Mouse (Mus musculus): ENCODE measurements around the gene Pou2f1. TPM values are rescaled to one million over a fixed set of nuclear protein-coding genes. Genes with fewer than 3 reads are reported as not detected.

Pou2f1 gene
- polyA plus RNA-seq, 1 experiment, result 47.7 TPM

GRCm38 (mm10) chr1:166031673-166032547 lies 29.4 kb upstream of the Pou2f1 start:
- H3K4me3 ChIP-seq (ENCODE audit: low read depth, low read length), result no peak overlapping the region
- H3K27ac ChIP-seq (ENCODE audit: insufficient read depth, low read length), result no peak overlapping the region
- H3K4me1 ChIP-seq (ENCODE audit: control insufficient read depth, insufficient read depth, low read length), result no peaks in the 10 kb centered on the region
- peaks cover 17% of the 10 kb centered on the region for H3K9me3 ChIP-seq (replicated peaks; ENCODE audit: control insufficient read depth, insufficient read depth, low read length, poor library complexity, severe bottlenecking)
- TF ChIP-seq POLR2A (IDR thresholded peaks at IDR 0.05; ENCODE audit: insufficient read depth, low read length) (no peak), EP300 (IDR thresholded peaks at IDR 0.05; ENCODE audit: insufficient read depth, low read depth, low read length) (no peak), CTCF (IDR thresholded peaks at IDR 0.05; ENCODE audit: low read depth, low read length) (no peak)
- H3K36me3 ChIP-seq (ENCODE audit: control insufficient read depth, insufficient read depth, low read length, poor library complexity, severe bottlenecking), result no peaks in the 10 kb centered on the region
- no peak overlapping the region for H3K9ac ChIP-seq (ENCODE audit: low read depth, poor library complexity, severe bottlenecking)
- H3K27me3 ChIP-seq (ENCODE audit: control insufficient read depth, insufficient read depth, low read length, poor library complexity, severe bottlenecking), result no peaks in the 10 kb centered on the region

- TF ChIP-seq CTCF (IDR thresholded peaks at IDR 0.05; ENCODE audit: low read depth, low read length) (no peak), EP300 (IDR thresholded peaks at IDR 0.05; ENCODE audit: insufficient read depth, low read depth, low read length) (0 out of 2 replicates have a peak, but pooled peaks have one; percentile 40)
- no peaks in the 10 kb centered on the region for H3K9me3 ChIP-seq (replicated peaks; ENCODE audit: control insufficient read depth, insufficient read depth, low read length, poor library complexity, severe bottlenecking)
- no peaks in the 10 kb centered on the region for H3K36me3 ChIP-seq (ENCODE audit: control insufficient read depth, insufficient read depth, low read length, poor library complexity, severe bottlenecking)
- no peaks in the 10 kb centered on the region for H3K27me3 ChIP-seq (ENCODE audit: control insufficient read depth, insufficient read depth, low read length, poor library complexity, severe bottlenecking)
- no peak overlapping the region for H3K27ac ChIP-seq (ENCODE audit: insufficient read depth, low read length)
- H3K9ac ChIP-seq (ENCODE audit: low read depth, poor library complexity, severe bottlenecking), result no peak overlapping the region
- no peak overlapping the region for H3K4me3 ChIP-seq (ENCODE audit: low read depth, low read length)
- no peaks in the 10 kb centered on the region for H3K4me1 ChIP-seq (ENCODE audit: control insufficient read depth, insufficient read depth, low read length)
Observed at GRCm38 (mm10) chr1:166023981-166024380, 21.5 kb upstream of the Pou2f1 start.

DNA sequence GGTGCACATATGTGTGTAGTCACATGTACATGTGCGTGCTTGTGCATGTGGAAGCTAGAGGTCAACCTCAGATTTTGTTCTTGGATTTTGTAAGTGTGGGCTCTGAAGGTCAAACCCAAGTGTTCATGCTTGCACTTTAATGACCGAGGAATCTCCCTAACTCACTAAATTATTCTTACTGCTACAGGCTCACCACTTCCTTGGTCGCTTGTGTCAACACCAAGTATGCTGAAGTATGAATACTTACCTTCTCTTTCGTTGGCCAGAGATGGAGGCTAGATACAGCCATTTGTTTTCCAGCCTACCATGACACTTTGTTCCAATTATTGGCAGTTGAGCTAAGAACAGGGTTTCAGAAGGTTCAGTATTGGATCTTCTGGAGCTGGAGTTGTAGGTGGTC lies 14.7 kb upstream of the Pou2f1 start:
- H3K36me3 ChIP-seq (ENCODE audit: control insufficient read depth, insufficient read depth, low read length, poor library complexity, severe bottlenecking), result no peaks in the 10 kb centered on the region
- TF ChIP-seq POLR2A (IDR thresholded peaks at IDR 0.05; ENCODE audit: insufficient read depth, low read length), result no peak
- TF ChIP-seq CTCF (IDR thresholded peaks at IDR 0.05; ENCODE audit: low read depth, low read length), result no peak
- TF ChIP-seq EP300 (IDR thresholded peaks at IDR 0.05; ENCODE audit: insufficient read depth, low read depth, low read length), result no peak
- H3K9me3 ChIP-seq (replicated peaks; ENCODE audit: control insufficient read depth, insufficient read depth, low read length, poor library complexity, severe bottlenecking), result no peaks in the 10 kb centered on the region
- no peaks in the 10 kb centered on the region for H3K4me1 ChIP-seq (ENCODE audit: control insufficient read depth, insufficient read depth, low read length)
- H3K27ac ChIP-seq (ENCODE audit: insufficient read depth, low read length), result no peak overlapping the region
- no peak overlapping the region for H3K9ac ChIP-seq (ENCODE audit: low read depth, poor library complexity, severe bottlenecking)
- no peak overlapping the region for H3K4me3 ChIP-seq (ENCODE audit: low read depth, low read length)
- no peaks in the 10 kb centered on the region for H3K27me3 ChIP-seq (ENCODE audit: control insufficient read depth, insufficient read depth, low read length, poor library complexity, severe bottlenecking)

GRCm38 (mm10) chr1:166016306-166016705 lies 13.8 kb upstream of the Pou2f1 start:
- H3K4me1 ChIP-seq (ENCODE audit: control insufficient read depth, insufficient read depth, low read length), result no peaks in the 10 kb centered on the region
- H3K9me3 ChIP-seq (replicated peaks; ENCODE audit: control insufficient read depth, insufficient read depth, low read length, poor library complexity, severe bottlenecking), result no peaks in the 10 kb centered on the region
- H3K27me3 ChIP-seq (ENCODE audit: control insufficient read depth, insufficient read depth, low read length, poor library complexity, severe bottlenecking), result no peaks in the 10 kb centered on the region
- H3K27ac ChIP-seq (ENCODE audit: insufficient read depth, low read length), result no peak overlapping the region
- no peaks in the 10 kb centered on the region for H3K36me3 ChIP-seq (ENCODE audit: control insufficient read depth, insufficient read depth, low read length, poor library complexity, severe bottlenecking)
- no peak overlapping the region for H3K4me3 ChIP-seq (ENCODE audit: low read depth, low read length)
- TF ChIP-seq EP300 (IDR thresholded peaks at IDR 0.05; ENCODE audit: insufficient read depth, low read depth, low read length) (no peak), CTCF (IDR thresholded peaks at IDR 0.05; ENCODE audit: low read depth, low read length) (no peak), POLR2A (IDR thresholded peaks at IDR 0.05; ENCODE audit: insufficient read depth, low read length) (no peak)
- no peak overlapping the region for H3K9ac ChIP-seq (ENCODE audit: low read depth, poor library complexity, severe bottlenecking)

DNA sequence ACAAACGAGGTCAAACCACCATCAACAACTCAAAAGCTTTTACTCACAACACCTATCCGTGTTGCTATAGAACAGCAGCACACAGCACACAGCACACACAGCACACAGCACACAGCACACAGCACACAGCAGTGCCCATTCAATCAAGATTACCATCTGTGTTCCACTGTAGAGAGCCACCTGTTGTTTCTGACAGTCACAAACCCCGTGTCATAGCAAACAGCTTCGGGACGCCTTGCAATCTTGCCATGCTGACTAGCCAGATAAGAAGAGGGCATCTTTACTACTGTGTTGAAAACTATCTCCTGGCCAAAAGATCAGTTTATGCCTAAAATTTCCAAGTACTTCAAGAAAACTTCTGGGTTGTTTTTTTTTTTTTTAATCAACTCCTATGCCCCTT lies 12.1 kb upstream of the Pou2f1 start:
- Histone ChIP-seq H3K9me3 (replicated peaks; ENCODE audit: control insufficient read depth, insufficient read depth, low read length, poor library complexity, severe bottlenecking) (no peaks in the 10 kb centered on the region), H3K4me3 (ENCODE audit: low read depth, low read length) (no peak overlapping the region), H3K27ac (ENCODE audit: insufficient read depth, low read length) (no peak overlapping the region), H3K9ac (ENCODE audit: low read depth, poor library complexity, severe bottlenecking) (no peak overlapping the region), H3K27me3 (ENCODE audit: control insufficient read depth, insufficient read depth, low read length, poor library complexity, severe bottlenecking) (no peaks in the 10 kb centered on the region), H3K4me1 (ENCODE audit: control insufficient read depth, insufficient read depth, low read length) (no peaks in the 10 kb centered on the region), H3K36me3 (ENCODE audit: control insufficient read depth, insufficient read depth, low read length, poor library complexity, severe bottlenecking) (no peaks in the 10 kb centered on the region)
- TF ChIP-seq EP300 (IDR thresholded peaks at IDR 0.05; ENCODE audit: insufficient read depth, low read depth, low read length) (no peak), CTCF (IDR thresholded peaks at IDR 0.05; ENCODE audit: low read depth, low read length) (no peak), POLR2A (IDR thresholded peaks at IDR 0.05; ENCODE audit: insufficient read depth, low read length) (no peak)

GRCm38 (mm10) chr1:166010106-166010505 lies 7.6 kb upstream of the Pou2f1 start:
- Histone ChIP-seq H3K27me3 (ENCODE audit: control insufficient read depth, insufficient read depth, low read length, poor library complexity, severe bottlenecking) (no peaks in the 10 kb centered on the region), H3K27ac (ENCODE audit: insufficient read depth, low read length) (no peak overlapping the region), H3K4me3 (ENCODE audit: low read depth, low read length) (no peak overlapping the region), H3K36me3 (ENCODE audit: control insufficient read depth, insufficient read depth, low read length, poor library complexity, severe bottlenecking) (no peaks in the 10 kb centered on the region), H3K9me3 (replicated peaks; ENCODE audit: control insufficient read depth, insufficient read depth, low read length, poor library complexity, severe bottlenecking) (no peaks in the 10 kb centered on the region), H3K9ac (ENCODE audit: low read depth, poor library complexity, severe bottlenecking) (no peak overlapping the region), H3K4me1 (ENCODE audit: control insufficient read depth, insufficient read depth, low read length) (no peaks in the 10 kb centered on the region)
- no peak for TF ChIP-seq EP300 (IDR thresholded peaks at IDR 0.05; ENCODE audit: insufficient read depth, low read depth, low read length)
- no peak for TF ChIP-seq CTCF (IDR thresholded peaks at IDR 0.05; ENCODE audit: low read depth, low read length)
- no peak for TF ChIP-seq POLR2A (IDR thresholded peaks at IDR 0.05; ENCODE audit: insufficient read depth, low read length)
